Mouse (Mus musculus) spleen, adult 2 months (tissue): ENCODE measurements around the gene Fam19a3.

ENCODE experiments used
- CTCF ChIP-seq: fragments of 200-500 bp; IDR thresholded peaks from 2 replicates; pipeline ENCODE4 v1.5.1; 2011; ENCODE audit warnings: mild to moderate bottlenecking, inconsistent platforms; ENCODE audit not compliant: insufficient read depth, insufficient read length, insufficient replicate concordance; ENCODE audit errors: extremely low read depth
- POLR2A ChIP-seq: fragments of 200-500 bp; IDR thresholded peaks from 2 replicates; pipeline ENCODE4 v1.6.1; 2011; ENCODE audit warnings: low read depth, low read length, inconsistent platforms

GRCm38 (mm10) chr3:104792360-104793270 lies 11.0 kb upstream of the Fam19a3 start:
- TF ChIP-seq CTCF, result no peak
- no peak for TF ChIP-seq POLR2A
